Mouse (Mus musculus): ENCODE measurements at regions not wholly inside any gene's neighbourhood (a gene's known extent, or its start where the extent isn't known, plus 50 kb on each side); places are given as distances from the start of the nearest gene placed in this dataset.

GRCm38 (mm10) chr14:36624134-36624533 lies 344.4 kb downstream of the Ccser2 start:
- in situ Hi-C loops (cut with MboI, MseI): no loop called here

- in situ Hi-C loops (cut with MboI, MseI): no loop called here
These were observed 345.5 kb downstream of the Ccser2 start for GRCm38 (mm10) chr14:36623036-36623435.

- in situ Hi-C loops (cut with MboI, MseI): no loop called here
These were observed 350.0 kb downstream of the Ccser2 start for GRCm38 (mm10) chr14:36618459-36619085.

GRCm38 (mm10) chr14:36617987-36618386 lies 350.6 kb downstream of the Ccser2 start:
- in situ Hi-C loops (cut with MboI, MseI): no loop called here

- in situ Hi-C loops (cut with MboI, MseI): no loop called here
These were observed 353.7 kb downstream of the Ccser2 start for GRCm38 (mm10) chr14:36614926-36615325.

- in situ Hi-C loops (cut with MboI, MseI): no loop called here
These were observed 355.7 kb downstream of the Ccser2 start for GRCm38 (mm10) chr14:36612860-36613259.

- in situ Hi-C loops (cut with MboI, MseI): no loop called here
These were observed 384.4 kb downstream of the Ccser2 start for GRCm38 (mm10) chr14:36584065-36584635.

GRCm38 (mm10) chr14:36583338-36584064 lies 385.1 kb downstream of the Ccser2 start:
- in situ Hi-C loops (cut with MboI, MseI): no loop called here

- in situ Hi-C loops (cut with MboI, MseI): no loop called here
These were observed 405.2 kb downstream of the Ccser2 start for GRCm38 (mm10) chr14:36563229-36563865.

- in situ Hi-C loops (cut with MboI, MseI): loop anchor here in 1 of 2 experiments (5.0 kb wide), 1 partner anchor 750 kb away; no protein-coding TSS in a partner anchor
These were observed 431.2 kb downstream of the Ccser2 start for GRCm38 (mm10) chr14:36537402-36537801.

- in situ Hi-C loops (cut with MboI, MseI): no loop called here
These were observed 432.6 kb downstream of the 4930474N05Rik start for GRCm38 (mm10) chr14:36527310-36527709.

- in situ Hi-C loops (cut with MboI, MseI): no loop called here
These were observed 430.9 kb downstream of the 4930474N05Rik start for GRCm38 (mm10) chr14:36525591-36526037.

GRCm38 (mm10) chr14:36502076-36502994 lies 407.6 kb downstream of the 4930474N05Rik start:
- in situ Hi-C loops (cut with MboI, MseI): no loop called here

GRCm38 (mm10) chr14:36499323-36499722 lies 404.6 kb downstream of the 4930474N05Rik start:
- in situ Hi-C loops (cut with MboI, MseI): no loop called here

- in situ Hi-C loops (cut with MboI, MseI): no loop called here
These were observed 390.8 kb downstream of the 4930474N05Rik start for GRCm38 (mm10) chr14:36485499-36485898.

- in situ Hi-C loops (cut with MboI, MseI): no loop called here
These were observed 376.9 kb downstream of the 4930474N05Rik start for GRCm38 (mm10) chr14:36471617-36472016.

GRCm38 (mm10) chr14:36470362-36470761 lies 375.6 kb downstream of the 4930474N05Rik start:
- in situ Hi-C loops (cut with MboI, MseI): no loop called here

- in situ Hi-C loops (cut with MboI, MseI): no loop called here
These were observed 358.3 kb downstream of the 4930474N05Rik start for GRCm38 (mm10) chr14:36453049-36453448.

GRCm38 (mm10) chr14:36450126-36450525 lies 355.4 kb downstream of the 4930474N05Rik start:
- in situ Hi-C loops (cut with MboI, MseI): no loop called here

GRCm38 (mm10) chr14:36414656-36415273 lies 320.0 kb downstream of the 4930474N05Rik start:
- in situ Hi-C loops (cut with MboI, MseI): no loop called here

- in situ Hi-C loops (cut with MboI, MseI): no loop called here
These were observed 319.5 kb downstream of the 4930474N05Rik start for GRCm38 (mm10) chr14:36414180-36414579.

Measured in T-helper 17 cell (primary cell).